Mouse (Mus musculus) induced T-regulatory cell, adult 2 months (primary cell): ENCODE measurements at regions not wholly inside any gene's neighbourhood (a gene's known extent, or its start where the extent isn't known, plus 50 kb on each side); places are given as distances from the start of the nearest gene placed in this dataset.

Experiments
- DNase-seq: peaks from one replicate; pipeline ENCODE4 v3.0.0-alpha.2; 2012; ENCODE audit warnings: low read depth

DNA sequence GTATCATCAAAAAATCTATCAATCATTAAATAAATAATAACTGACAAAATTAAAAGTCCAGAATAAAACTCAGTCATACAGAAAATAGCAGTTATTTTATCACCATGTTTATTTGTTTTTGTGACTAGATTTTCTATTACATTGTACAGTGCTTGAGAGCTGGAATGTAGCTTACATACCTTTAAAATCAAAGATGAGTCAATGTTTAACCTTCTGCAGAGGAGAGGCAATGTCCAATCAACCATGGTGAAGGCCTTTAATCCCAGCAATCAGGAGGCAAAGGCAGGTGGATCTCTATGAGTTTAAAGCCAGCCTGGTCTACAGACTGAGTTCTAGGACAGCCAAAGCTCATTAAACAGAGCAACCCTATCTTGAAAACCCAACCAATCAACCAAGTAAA, 131.1 kb downstream of the Gm9733 start:
- DNase-seq: no peak

DNA sequence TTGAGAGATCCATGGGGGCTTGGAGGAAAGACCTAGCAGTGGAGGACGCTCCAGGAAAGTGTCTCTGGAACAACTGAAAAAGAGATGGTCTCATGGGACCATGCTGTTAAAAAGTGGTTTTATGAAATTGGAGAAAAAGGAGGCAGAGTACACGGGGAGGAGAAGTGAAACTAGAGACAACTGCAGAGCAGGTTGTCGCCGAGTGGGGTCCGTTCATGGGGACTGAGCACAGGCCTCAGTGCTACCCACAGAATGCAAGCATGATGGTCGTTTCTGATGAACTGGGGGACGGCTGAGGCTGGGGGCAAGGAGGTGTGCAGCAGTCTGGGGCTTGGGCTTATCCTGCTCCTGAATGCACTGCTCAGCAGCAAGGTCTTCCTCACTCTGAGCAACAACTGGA, 129.3 kb downstream of the Gm9733 start:
- no peak for DNase-seq

DNA sequence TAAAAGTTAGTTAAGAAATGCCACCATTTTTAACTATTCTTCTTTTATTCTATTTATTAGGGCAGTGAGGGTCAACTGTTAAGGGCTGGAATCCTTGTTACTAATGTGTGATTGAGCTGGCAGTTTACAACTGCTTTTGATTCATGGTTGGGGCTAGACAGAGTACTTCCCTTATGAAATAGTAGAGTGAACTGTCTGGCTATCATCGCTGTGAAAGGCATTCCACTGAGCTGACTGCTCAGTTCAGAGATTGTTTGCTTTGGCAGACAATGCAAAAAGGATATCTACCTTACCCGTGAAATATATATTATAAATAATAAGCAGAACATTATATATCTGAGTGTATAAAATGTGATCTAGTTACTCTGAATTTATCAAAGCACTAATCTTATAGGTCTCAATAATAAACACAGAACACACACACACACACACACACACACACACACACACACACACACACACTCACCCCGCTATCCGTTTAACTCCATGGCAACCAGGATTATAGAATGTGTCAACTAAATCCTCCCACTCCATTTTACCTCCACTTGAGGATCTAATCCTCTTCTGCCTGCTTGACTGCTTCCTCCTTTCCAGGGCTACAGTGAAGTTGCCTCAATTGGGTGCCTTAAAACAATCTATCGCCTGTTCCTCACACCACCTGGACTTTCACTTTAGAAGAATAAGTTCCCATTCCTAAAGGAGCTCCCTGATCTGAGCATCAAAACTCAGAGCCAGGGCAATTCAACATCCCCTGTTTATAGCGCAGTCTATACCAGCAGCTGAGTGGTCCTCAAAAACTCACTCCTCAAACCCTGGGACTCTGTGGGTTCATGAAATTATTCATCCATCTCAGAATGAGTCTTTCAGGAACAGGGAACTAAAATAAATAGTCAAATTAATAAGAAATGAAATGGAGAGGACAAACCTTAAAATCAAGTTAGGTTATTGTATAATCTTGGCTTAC, 126.6 kb downstream of the Gm9733 start:
- DNase-seq: no peak

DNA sequence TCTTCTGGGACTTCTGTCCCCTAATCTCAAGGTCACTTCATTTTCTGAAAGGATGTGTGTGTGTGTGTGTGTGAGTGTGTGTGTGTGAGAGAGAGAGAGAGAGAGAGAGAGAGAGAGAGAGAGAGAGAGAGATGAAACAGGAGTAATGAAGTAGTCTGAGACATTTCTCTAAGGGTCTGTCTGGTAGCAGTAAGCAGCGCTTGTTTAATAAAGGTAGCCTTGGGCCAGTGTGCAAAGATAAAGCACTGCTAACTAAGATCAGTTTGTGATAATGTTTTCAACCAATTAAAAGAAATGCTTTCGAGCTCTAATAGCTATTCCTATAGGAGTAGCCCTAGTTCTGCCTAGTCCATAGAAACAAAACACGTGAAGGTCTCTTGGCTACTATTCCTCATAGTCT, 119.7 kb downstream of the Gm9733 start:
- DNase-seq: no peak

DNA sequence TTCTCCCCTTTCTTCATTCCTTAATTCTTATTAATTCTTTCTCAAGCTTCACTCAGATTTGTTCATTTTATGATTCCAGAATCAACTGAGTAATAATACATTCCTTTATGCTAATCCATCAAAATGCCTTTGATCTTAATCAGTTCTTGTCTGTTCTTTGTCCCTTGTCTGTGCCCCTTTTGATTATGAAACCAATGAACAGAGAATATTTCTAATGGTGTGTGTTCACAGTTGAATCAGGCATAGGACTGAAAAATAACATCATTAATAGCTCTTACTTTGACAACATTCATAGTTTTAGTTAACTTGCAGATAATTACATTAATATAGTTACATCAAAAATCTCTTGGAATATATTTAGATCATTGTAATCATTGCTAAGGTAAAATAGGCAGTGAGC, 114.5 kb downstream of the Gm9733 start:
- DNase-seq: no peak

DNA sequence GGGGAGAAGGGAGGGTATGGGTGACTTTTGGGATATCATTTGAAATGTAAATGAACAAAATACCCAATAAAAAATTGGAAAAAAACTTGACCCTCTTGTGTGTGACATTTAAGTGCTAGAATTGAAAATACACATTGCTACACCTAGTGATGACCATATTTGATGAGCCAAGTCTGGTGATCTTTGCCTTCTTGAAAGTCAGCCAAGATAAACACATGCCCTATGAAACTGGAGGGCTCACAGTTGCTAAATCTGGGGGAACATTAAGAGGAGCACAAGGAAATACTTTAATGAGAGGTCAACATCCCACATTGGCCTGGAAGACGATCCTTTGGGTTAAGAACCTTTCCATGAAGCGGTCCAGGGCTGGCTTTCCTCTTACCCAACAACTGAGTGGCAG, 112.8 kb downstream of the Gm9733 start:
- DNase-seq: no peak

DNA sequence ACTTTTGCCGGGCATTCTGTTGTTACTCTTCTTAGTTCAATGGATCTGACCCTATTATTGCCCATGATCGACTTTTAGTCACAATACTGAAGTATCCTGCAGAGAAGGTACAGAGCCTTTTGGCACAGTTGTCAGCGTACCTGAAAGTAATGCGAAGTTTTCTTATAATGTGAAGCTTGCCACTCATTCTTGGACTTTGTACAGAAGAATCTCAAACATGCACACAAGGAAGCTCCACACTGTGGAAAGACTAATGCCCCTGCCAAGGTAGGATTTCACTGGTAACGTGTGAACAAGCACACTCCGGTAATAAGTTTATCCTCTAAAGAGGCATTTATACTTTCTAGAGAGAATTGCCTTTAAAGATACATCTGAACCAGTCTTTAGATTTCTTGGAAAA, 108.8 kb downstream of the Gm9733 start:
- no peak for DNase-seq

DNA sequence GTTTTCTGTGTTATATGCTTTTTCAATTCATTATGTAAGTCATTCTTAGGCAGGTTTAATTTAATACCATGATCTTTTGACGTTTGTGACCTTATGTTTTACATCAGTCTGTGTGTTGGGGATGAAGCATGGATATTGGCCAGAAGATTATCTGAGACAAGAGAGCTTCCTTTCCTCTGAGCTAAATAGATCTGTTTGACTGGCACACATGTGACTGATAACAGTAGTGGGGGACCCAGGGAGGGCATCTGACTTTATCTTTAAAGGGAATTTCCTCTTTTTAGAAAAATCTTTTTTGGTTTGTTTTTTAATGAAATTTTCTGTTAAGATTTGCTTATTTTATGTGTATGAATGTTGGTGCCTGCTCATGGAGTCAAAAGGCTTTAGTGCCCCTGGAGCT, 107.7 kb downstream of the Gm9733 start:
- DNase-seq: no peak

DNA sequence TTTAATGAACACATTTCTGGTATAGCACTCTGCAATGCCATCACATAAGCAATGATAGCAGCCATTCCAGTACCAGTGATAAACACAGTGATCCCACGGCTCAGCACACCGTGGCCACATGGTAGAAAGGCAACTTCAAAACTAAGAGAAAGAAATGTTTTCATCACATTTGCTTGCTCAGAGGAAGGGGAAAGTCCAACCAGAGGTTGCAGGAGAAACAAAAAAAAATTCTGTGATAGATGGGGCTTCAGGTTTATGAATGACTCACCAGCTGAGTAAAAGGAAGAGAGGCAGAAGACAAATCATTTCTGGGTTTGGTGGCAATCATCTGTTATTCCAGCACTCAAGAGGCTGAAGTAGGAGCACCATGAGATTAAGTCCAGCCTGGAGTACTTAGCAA, 103.5 kb downstream of the Gm9733 start:
- peak; percentile 9 for DNase-seq

DNA sequence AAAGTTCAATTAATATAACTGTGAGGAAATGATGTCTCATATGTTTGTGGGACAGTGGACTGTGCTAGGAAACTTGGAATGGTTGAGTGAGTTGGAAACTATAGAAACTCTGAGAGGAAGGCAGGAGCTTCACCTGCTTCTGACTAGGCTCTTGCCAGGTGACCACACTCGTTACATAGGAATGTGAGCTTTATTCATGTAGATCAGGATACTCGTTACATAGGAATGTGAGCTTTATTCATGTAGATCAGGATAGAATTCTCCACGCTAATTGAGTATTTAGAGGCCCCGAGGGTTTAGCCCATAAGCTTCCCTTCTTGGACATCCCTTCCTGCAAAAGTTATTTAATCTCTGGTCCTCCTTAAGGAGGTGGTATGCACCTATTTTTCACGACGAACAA, 101.9 kb downstream of the Gm9733 start:
- DNase-seq: no peak

DNA sequence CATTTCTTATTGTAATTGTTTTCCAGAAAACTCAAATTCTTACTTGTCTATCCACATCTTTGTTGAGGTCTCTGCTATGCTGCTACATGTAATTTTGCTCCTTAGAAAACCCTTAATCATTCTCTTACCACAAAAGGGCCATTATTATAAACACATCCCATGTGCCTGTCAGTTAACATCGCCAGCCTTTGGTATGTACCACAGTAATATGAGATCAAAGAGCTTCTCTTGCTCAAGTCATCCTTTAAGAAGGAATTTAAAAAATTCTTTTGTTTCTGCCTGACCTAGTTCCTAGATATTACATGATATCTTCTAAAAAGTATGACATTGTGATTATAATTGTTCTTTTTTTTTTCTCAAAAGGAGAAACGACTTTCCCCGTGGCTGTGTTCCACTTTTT, 100.7 kb downstream of the Gm9733 start:
- no peak for DNase-seq

DNA sequence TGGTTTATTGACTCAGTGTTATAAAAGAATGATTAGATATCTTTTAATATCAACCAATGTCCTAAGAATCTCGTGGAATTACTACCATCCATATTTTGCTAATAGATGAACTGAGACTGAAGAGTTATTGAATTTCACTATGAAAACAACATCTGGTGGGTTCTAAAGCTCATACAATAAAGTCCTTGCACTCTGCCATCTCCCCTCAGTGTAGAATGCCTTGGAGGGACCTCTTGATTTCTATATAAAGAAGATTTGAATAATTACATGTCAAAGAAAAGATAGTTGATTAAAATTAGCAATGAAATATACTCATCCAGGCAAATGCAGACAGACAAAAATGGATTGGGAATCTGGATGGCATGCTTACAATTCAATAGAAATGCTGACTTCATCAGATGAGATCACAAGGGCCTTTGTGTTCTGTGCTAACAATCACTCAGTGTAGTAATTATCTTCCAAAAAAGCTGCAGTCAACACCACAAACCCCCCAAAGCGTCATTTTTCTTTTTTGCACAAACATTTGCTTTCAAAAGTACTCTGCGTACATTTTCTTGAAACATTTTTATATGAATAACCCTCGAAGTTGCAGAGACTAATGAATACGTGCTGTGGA, 94.2 kb downstream of the Gm9733 start:
- DNase-seq: no peak

DNA sequence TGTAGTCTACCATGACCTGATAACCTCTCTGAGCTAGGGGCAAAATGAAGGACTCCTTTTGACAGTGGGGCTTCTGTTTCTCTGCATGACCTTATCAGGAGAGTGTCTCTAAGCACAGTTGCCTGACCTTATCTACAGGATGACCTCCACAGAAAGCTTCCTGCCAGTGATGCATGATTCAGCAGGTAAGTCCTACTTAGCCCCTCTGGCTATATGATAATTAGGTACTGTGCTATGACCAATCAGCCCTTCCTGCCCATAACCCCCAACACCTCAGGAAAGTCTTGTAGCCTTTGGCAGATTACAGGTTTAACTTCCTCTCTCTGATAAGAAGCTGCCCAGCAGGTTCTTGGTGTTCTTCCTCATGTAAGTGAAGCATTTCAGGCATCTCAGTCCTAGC, 89.7 kb downstream of the Gm9733 start:
- DNase-seq: no peak

DNA sequence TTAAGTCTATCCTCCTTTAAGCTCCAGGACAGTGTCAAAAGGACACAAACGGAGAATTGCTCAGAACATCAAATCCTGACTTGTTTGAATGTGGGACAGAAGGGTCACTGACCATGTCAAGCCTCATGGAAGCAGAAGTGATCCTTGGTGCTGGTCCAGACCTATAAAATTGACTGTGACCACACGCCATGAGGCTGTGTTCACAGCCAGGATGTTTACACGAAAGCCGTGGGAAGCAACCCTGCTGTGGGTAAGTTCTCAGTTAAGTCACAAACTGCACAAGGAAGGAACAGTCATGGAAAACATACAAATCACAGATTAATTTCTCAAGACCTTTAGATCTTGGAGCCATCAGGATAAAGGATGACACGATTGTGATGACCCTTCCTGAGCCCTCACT, 88.5 kb downstream of the Gm9733 start:
- DNase-seq: no peak

DNA sequence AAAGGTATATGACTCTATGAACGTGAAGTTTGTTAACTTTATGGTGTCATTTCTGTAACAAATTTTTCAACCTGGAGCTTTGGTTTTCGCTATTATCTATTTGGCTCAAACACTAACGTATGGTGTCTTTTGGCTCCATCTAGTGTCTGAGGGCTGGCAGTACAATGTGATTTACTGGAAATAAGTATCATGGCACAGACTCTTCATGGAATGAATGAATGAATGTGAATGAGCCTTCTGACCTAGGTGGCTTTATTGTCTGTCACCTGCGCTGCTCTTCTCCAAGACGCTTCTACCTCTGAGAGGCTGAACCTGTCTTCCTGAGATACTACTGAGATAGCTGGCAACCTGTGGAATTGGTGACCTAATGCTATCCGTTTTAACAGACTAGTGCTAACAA, 87.1 kb downstream of the Gm9733 start:
- DNase-seq: peak; percentile 51
